Mouse (Mus musculus) right cerebral cortex, adult 18-20 months (tissue): ENCODE data around the gene Wdr5.
A peak's percentile ranks its signal among the peaks of the same experiment; 100 is the strongest.

Experiments used
- DNase-seq: peaks from one replicate; pipeline ENCODE4 v3.0.0; 2022; ENCODE audit warnings: mixed read lengths

Wdr5 gene

GRCm38 (mm10) chr2:27552620-27553287 lies 37.8 kb downstream of the Wdr5 start:
- peak; percentile 67 for DNase-seq

DNA sequence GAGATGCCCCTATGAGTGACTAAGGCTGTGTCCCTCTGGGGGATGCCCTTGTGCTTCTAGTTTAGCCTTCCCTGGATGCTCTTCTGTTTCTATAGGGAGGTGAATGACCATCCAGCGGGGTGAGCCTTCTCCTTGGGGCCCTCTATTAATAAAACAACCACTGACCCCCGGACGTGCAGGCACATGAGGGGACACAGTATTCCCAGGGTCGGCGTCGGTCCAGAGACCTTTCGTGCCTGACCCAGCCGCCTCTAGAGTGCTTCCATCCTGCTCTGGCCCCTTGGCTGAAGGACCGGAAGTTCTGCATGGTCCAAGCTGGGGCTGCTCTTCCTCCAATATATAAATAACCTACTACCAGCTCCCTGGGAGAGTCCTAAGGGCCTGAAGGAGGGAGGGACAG lies 39.4 kb downstream of the Wdr5 start:
- no peak for DNase-seq

DNA sequence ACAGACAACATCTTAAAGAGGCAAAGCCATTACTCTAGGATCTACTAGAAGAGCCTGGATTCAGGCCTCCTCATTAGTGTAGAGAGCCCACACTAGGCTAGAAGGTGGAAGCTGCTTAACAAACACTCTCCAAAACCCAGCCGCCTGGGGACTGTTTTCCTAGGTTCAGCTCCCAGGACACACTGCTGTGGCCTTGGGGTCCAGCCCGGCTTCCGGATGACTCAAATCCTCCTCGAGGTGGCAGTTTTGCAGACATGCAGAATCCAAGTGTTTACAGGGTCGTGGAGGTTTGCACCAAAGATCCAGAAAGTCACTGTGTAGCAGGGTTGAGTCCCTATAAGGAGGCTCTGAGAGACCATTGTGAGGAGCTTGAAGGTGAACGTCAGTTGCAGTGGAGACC lies 42.0 kb downstream of the Wdr5 start:
- no peak for DNase-seq

- no peak for DNase-seq
Measured at GRCm38 (mm10) chr2:27560708-27561123, 45.8 kb downstream of the Wdr5 start.

GRCm38 (mm10) chr2:27561159-27561558 lies 46.2 kb downstream of the Wdr5 start:
- DNase-seq, result no peak

- DNase-seq, result no peak
Measured at GRCm38 (mm10) chr2:27561829-27562228, 46.9 kb downstream of the Wdr5 start.

DNA sequence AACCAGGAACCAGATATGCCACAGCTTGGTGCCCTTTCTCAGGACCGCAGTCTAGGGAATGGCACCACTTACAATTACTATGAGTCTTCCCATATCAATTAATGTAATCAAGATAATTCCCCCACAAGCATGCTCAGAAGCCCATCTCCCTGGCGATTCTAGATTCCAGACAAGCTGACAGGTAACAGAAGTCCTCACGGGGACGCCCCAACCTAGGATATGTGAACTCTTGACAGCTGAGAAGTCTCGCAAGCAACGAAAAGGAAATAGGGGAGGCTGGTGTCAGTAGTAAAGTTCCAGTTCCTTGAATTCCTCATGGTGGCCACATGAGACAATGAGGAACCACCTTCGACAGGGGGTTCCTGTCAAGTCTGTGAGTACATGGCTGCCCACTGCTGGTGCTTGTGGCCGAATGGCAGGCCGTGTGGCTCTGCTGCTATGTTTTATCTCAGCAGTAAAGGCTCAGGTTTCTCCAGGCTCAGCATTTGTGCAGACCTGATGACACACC lies 48.7 kb downstream of the Wdr5 start:
- DNase-seq, result no peak

DNA sequence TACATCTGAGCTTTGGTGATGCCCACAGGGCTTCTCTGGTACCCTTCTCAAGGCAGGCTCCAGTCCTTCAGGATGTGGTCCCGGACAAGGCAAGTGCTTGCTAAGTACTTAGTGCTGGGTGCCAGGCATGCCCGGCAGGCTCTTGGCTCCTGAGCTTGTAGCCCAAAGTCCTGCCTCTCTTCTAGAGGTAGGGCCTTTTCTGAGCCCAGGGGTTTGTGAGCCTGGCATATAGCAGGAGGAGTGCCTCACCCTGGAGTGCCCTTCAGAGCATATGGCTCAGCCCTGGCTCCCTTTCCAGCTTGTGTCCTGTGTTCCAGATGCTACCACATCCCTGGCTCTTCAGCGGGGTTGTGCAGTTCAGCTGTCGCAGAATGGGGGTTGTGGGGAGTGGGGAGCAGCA lies 49.7 kb downstream of the Wdr5 start:
- no peak for DNase-seq

DNA sequence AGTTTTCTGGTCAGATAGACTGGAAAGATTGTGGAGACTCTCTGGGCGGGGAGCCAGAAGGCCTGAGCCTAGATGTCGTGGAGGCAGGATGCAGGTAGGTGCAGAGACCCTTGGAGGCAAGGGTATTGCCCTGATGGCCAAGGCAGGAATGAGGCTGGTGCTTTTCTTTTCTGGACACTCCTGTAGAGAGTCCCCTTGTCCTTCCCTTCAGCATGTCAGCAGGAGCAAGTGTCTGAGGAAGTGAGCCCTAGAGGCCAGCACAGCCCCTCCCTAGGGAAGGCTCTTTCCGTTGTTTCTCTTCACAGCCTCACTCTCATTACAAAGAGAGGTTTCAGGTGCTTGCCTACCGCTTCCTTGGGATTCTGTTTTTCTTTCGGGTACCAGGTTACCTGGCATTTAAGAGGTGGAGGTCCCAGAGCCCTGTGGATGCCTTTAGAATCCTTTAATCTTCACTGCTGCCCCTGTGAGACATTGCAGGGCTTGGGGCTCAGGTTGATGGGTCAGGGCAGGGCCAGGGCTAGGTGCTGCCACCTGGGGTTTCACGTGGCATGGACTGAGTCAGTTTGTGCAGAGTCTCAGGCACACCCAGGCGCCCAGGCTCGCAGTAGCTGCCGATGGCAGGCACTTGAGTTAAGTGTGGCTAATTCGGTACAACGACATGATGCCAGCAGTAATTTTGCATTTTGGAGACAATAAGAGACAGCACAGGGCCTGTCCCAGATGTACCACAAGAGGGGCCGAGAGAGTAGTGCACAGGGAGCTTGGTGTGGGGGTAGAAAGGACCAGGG lies 50.6 kb downstream of the Wdr5 start:
- no peak for DNase-seq

DNA sequence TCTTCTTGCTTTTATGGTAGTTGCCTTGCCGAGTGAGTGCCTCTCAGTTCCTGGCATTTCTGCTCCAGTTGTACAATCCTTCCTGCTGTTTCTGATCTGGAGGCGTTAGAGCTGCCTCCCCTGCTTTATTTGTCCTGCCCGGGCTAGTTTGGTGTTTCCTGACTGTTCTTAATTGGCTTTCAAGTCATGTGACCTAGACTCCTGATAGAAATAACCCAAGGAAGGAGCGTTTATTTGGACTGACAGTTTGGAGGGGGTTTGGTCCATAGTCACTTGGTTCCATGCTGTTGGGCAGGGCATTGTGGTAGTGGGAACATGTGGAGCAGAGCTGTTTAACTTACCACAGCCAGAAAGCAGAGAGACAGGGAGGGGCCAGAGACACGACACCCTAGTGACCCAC lies 55.9 kb downstream of the Wdr5 start:
- DNase-seq, result no peak

GRCm38 (mm10) chr2:27572261-27572793 lies 57.4 kb downstream of the Wdr5 start:
- DNase-seq, result no peak

DNA sequence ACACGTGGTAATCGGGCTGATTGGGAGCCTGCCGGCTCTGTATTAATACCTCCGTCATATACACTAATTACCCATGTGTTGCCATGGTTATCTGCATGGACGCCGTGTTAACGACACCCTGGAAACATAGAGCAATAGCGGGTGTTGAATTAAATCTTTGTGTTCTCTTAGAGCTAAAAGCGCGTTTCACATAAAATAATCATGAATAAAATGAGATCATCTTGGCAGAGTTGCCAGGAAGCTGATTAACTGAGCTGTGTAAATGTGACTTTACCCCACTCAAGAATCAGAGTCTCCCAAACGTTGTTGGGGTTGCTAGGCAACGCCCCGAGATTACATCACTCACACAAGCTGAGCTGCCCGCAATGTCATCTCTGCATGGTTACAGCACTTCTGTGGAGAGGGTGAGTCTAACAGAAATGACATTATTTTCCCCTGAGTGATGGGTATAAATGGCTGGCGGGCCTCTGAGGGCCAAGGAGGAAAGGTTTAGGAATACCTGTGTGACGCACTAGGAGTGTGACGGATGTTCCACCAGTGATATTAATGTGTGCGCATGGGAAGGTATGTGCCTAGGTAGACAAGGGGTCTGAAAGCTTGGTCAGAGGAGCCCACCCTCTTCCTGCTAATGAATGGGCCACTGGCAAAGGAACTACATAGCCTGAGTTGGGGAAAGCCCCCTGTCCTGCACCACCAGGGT lies 58.1 kb downstream of the Wdr5 start:
- peak; percentile 90 for DNase-seq

DNA sequence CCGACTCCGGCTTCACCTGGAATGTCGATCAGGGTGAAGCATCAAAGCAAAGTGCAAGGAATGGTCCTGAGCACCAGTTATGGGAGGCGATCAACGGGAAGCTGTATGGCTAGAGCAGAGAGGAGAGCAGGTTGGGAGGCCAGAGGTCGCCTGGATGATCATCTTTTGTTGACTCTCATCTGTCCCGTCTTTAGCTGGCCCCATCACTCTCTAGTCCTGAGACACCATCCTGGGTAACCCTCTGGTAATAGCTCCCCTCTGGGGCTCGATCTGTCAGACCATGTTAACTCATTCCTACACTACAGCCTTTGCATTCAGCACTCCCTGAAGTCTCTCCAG lies 58.6 kb downstream of the Wdr5 start:
- DNase-seq, result no peak

DNA sequence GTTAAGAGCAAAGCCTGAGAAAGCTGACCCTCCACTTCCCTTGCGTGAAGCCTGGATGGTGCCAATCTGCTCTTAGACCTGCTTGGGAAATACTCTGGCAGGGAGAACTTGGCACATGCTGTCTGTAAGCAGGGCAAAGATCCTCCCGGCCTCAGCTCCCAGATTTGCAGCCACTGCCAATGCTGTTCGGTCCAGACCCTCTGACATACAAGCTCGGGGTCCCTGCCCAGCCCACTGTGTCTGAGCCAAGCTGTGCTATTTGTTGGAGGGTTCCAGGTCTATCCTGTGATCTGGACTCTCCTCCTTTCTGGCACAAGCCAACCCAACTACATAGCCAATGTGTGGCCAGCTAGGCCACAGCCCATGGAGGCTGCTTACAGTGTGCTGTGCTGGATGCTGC lies 61.5 kb downstream of the Wdr5 start:
- DNase-seq, result no peak

- no peak for DNase-seq
Measured at GRCm38 (mm10) chr2:27578552-27578951, 63.6 kb downstream of the Wdr5 start.

GRCm38 (mm10) chr2:27582112-27582511 lies 67.2 kb downstream of the Wdr5 start:
- DNase-seq, result no peak

GRCm38 (mm10) chr2:27583019-27583418 lies 68.1 kb downstream of the Wdr5 start:
- DNase-seq, result no peak

DNA sequence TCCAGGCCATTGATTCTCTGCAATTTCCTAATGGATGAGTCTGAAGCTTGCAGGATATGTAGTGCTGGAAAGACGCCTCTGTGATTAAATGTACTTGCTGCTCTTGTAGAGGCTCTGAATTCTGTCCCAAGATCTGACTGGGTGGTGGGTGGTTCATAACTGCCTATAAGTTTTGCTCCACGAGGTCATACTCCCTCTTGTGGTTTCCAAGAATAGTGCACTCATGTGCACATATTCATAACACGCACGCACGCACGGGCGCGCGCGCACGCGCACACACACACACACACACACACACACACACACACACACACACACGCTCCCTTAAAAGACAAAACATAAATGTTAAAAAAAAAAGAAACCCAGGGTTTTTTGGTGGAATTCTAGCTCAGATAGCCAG lies 69.6 kb downstream of the Wdr5 start:
- no peak for DNase-seq
